Mouse (Mus musculus) CH12.LX (cell line): ENCODE results near the gene Myo18a.

ENCODE experiments used
- CTCF ChIP-seq, 2 experiments: IDR thresholded peaks in 1 of 2; conservative IDR thresholded peaks in 1 of 2; 2 replicates each; pipeline ENCODE4 v1.5.1; 2011 to 2012; ENCODE audit warnings: low read depth in 2 of 2, low read length in 2 of 2, improper control_type of control experiment in 1 of 2, inconsistent platforms in 1 of 2, mild to moderate bottlenecking in 1 of 2, moderate library complexity in 1 of 2
- JUN ChIP-seq: IDR thresholded peaks from 2 replicates; pipeline ENCODE4 v1.6.1; 2011; ENCODE audit warnings: low read depth, mild to moderate bottlenecking, low read length, improper control_type of control experiment, moderate library complexity; ENCODE audit not compliant: insufficient read depth
- MAZ ChIP-seq: IDR thresholded peaks from 2 replicates; pipeline ENCODE4 v1.6.1; 2012; ENCODE audit warnings: low read depth, mild to moderate bottlenecking, inconsistent platforms, low read length, improper control_type of control experiment, moderate library complexity
- POLR2A ChIP-seq: IDR thresholded peaks from 2 replicates; pipeline ENCODE4 v1.6.1; 2011; ENCODE audit warnings: low read depth, mild to moderate bottlenecking, improper control_type of control experiment, low read length
- UBTF ChIP-seq: IDR thresholded peaks from 2 replicates; pipeline ENCODE4 v1.6.1; 2012; ENCODE audit warnings: low read depth, mild to moderate bottlenecking, inconsistent platforms, low read length, improper control_type of control experiment, moderate library complexity
- ZKSCAN1 ChIP-seq: IDR thresholded peaks from 2 replicates; pipeline ENCODE4 v1.6.1; 2012; ENCODE audit warnings: low read depth, inconsistent platforms, low read length, improper control_type of control experiment, borderline replicate concordance
- ZNF384 ChIP-seq: IDR thresholded peaks from 2 replicates; pipeline ENCODE4 v1.6.1; 2012; ENCODE audit warnings: low read depth, low read length, improper control_type of control experiment, inconsistent platforms

- TF ChIP-seq MAZ = no peak
- no peak for TF ChIP-seq ZNF384
- TF ChIP-seq CTCF (conservative IDR thresholded peaks at IDR 0.05 in 1 of 2, IDR thresholded peaks at IDR 0.05 in 1 of 2; ENCODE audit: low read depth in 2 of 2, low read length in 2 of 2) = no peak
- no peak for TF ChIP-seq POLR2A
- TF ChIP-seq UBTF = no peak
- no peak for TF ChIP-seq JUN
- TF ChIP-seq ZKSCAN1 = no peak
These were observed 77.6 kb downstream of the Myo18a start for GRCm38 (mm10) chr11:77840523-77841245.
